Mouse (Mus musculus) layer of hippocampus, adult 9-10 months (tissue): Measurements from ENCODE around the gene Pdgfra.

Experiments
- DNase-seq: peaks from one replicate; pipeline ENCODE4 v3.0.0; 2022; ENCODE audit warnings: low spot score

Gene Pdgfra

DNA sequence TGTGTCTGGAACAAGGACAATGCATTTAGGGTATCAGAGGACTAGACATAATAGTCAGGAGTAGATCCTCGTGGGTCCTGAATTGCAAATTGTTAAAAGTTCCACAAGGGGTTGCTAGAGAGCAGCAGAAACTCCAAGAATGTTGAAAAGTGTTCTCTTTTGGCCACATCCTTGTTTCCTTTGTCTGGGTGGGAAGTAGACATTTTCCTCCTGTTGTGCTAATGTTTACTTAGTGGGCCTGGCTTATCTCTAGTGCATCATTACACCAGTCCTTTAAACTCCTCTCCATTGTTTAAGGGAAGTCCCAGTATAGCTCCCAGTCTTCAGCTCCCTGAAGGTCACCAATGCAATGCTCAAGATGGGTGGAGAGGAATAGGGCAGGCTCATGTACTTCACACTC, 57.9 kb downstream of the Pdgfra start:
- no peak for DNase-seq

- DNase-seq: no peak
Measured at GRCm38 (mm10) chr5:75214520-75214919, 62.4 kb downstream of the Pdgfra start.

DNA sequence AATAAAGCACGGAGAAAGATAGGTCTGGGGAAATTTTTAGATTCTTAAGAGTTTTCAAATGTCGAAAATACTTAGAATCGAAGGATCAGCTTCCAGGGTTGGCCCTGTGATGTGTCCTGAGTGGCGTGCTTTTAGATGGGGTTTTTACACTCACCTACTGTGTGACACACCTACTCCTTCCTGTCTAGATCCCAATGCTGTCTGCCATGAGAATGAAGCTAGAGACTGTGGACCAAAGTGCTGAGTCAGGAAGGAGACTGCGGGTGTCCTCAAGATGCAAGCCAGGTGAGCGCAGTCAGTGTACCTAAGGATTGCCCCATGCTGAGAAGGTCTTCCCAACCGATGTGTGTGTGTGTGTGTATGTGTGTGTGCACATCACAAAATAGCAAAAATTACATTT, 62.8 kb downstream of the Pdgfra start:
- no peak for DNase-seq

DNA sequence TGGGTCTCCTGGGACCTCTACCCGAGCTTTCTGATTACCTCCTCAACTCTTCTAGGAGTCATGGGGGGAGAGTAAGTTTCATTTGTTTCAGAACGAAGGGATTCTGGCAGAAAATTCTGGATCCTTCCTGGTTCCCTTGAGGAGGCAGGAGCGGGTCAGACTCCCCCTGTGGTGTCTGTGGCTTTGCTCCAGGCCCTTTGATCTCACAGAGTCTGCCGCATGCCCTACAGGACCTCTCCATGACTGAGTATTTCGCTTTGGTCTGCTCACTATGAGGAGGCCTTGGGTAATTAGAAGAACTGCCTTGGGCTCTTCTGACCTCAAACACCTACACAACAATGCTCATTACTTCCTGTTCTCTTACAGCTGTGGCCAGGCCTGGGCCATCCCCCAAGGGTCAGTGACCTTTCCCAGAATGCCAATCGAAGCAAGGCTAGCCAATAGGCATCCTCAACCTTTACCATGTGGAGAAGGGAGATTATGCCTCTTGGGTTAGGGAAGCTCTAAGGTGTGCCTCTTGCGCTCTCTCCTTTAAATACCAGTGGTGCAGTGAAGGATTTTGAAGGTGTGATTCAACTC, 63.7 kb downstream of the Pdgfra start:
- DNase-seq: no peak

GRCm38 (mm10) chr5:75221610-75222009, 69.5 kb downstream of the Pdgfra start:
- no peak for DNase-seq

DNA sequence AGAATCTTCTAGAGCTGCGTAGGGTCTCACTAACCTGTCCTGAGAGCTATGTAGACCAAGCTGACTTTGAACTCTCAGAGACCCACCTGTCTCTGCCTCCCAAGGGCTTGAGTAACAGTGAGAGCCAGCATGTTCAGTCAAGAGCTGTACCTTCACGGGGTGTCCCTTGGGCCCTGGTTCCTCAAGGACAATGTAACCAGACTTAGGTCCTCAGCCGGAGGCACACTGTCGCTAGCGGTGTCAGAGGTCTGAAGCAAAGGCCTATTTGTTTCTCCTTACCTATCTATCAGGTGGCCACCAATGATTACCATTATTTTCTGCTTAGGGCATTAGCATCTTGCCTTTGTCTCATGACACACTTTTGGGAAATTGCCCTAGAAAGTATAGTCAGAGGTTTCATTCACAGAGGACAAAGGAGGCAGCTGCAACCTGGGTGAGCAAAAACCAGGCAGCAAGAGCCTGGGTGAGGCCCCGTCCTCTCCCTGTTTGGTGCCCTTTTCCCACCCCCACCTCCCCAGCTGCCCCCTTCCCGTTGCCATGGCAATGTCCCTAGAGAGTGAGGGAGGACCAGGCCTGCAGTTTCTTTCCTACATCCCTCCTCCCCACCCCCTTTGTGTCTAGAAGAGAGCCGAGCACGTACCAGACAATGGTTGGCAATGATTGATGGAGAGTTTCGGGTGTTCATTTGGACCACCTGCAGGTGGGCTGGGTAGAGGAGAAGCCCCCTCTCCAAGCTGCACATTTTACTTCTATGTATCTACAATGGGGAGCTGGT, 70.6 kb downstream of the Pdgfra start:
- DNase-seq: no peak

GRCm38 (mm10) chr5:75238363-75238762, 86.3 kb downstream of the Pdgfra start:
- no peak for DNase-seq

DNA sequence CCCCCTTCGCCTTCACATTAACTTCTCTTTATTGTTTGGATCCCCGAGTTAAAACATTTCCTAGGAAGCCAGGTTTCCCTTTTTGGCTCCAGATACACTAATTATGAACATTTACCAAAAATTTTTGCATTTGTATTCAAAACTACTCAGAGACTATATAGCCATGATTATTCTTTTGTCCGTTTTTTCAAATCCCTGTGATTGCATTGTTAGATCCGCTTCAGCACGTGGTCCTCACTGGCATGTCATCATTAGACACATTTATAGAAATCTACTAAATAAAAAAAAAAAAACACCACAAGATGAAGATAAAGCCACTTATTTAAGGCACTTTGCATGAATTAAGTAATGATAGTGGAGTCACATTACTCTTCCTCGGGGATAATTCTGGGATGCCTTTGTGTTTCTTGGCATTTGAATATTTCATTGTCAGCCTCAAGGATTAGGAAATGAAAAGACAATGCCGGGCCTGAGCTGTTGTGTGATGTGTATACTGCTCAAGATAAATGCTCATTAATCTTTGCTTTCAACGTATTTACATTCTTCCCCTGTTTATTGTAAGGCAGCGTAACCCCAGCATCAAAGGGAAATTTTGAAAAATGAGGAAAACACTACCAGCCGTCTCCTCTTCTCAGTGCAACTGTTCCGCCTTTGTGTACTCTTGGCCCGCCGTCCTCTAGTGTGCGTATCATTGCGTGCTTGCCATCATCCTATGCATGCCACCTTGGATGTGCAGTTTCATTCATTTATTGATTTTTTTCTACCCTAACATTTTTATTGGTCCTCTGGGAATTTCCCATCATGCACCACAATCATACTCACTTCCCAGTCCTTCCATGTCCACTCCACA, 87.1 kb downstream of the Pdgfra start:
- DNase-seq: no peak

- DNase-seq: no peak
Measured at GRCm38 (mm10) chr5:75247070-75247740, 95.1 kb downstream of the Pdgfra start.
